Mouse (Mus musculus) lung, adult 2 months (tissue): ENCODE measurements around the gene Bahd1.

ENCODE experiments used
- CTCF ChIP-seq: fragments of 200-500 bp; IDR thresholded peaks from 2 replicates; pipeline ENCODE4 v1.5.1; 2011; ENCODE audit warnings: mild to moderate bottlenecking, low read length, control low read depth; ENCODE audit not compliant: insufficient read depth
- POLR2A ChIP-seq: fragments of 200-500 bp; IDR thresholded peaks from 2 replicates; pipeline ENCODE4 v1.6.1; 2011; ENCODE audit warnings: low read depth, mild to moderate bottlenecking, control low read depth, low read length, borderline replicate concordance; ENCODE audit errors: extremely low read depth

- no peak for TF ChIP-seq CTCF
- TF ChIP-seq POLR2A = no peak
Observed at GRCm38 (mm10) chr2:118956497-118956896, 56.3 kb downstream of the Bahd1 start.
